Mouse (Mus musculus): ENCODE data around the gene Cacna1s. TPM values are rescaled to one million over a fixed set of nuclear protein-coding genes. Genes with fewer than 3 reads are reported as not detected.

The Cacna1s gene
- polyA plus RNA-seq, 1 experiment, result 3.4 TPM

DNA sequence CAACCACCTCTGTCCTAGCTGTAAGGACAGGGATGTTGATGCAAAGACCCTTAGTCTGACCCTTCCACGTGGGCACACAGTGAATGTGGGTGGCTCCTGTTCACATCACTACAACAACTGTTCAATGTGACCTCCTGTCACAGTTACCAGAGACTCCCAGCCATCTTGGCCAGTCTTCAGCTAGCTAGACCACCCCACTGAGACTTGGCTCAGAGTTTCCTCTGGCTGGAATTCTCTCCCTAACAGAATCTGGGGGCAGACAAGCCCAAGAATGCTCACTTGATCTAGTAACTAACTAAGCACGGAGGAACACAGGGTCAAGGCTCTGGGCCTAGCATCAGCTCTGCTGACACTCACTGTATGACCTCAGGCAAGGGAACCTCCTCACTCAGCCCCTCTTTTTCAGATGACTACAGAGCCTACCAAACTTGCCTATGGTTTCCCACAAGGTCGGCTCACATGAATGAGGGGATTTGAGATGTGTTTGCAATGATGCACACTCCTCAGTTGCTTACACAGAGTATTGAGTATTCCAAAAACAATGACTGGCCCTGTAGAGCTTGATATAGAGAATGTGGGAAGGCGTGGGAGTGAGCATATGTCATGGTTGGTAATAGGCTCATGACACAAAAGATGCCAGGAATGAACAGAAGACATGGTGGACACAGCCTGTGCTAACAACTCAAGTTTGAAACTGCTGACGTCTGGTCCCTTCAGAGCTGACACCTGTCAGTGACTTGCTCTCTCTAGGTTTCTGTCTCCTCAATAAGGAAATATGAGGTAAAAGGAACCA, 13.6 kb upstream of the Cacna1s start:
- no peak overlapping the region for H3K27ac ChIP-seq (ENCODE audit: insufficient read depth, low read depth, low read length)
- peaks cover 12% of the 10 kb centered on the region; the same call in 1 of the 2 replicates for H3K27me3 ChIP-seq (ENCODE audit: control insufficient read depth, insufficient read depth, low read length)
- no peaks in the 10 kb centered on the region for H3K4me1 ChIP-seq (ENCODE audit: control insufficient read depth, insufficient read depth, insufficient read length, low read length)
- no peaks in the 10 kb centered on the region for H3K36me3 ChIP-seq (ENCODE audit: control insufficient read depth, insufficient read depth, low read length)
- 69% methylated on average over 5 of the region's 5 CpGs for WGBS
- TF ChIP-seq POLR2A (IDR thresholded peaks at IDR 0.05; ENCODE audit: low read depth, low read length) (no peak), CTCF (IDR thresholded peaks at IDR 0.05; ENCODE audit: extremely low read depth, insufficient read length, insufficient replicate concordance, low read depth, low read length) (no peak)
- H3K4me3 ChIP-seq (ENCODE audit: low read depth, low read length), result no peak overlapping the region

DNA sequence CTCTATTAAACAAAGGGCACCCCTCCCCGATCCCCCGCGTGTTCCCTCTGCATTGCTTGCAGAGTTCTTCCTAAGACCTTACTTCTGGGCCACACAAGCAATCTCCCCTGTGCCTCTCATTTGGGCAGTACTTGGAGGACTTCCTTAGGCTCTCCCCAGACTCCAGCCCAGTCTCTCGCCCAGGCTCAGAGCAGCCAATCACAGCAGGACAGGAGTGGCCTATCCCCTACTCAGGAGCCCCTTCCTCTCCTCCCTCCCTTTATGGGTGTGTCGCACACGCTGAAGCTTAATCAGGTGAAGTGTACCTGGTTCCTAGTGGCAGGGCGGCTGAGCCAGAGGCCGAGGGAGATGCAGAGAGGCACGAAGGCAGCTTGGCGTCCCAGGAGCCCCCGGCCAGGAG, 12.1 kb upstream of the Cacna1s start:
- 14% methylated on average over 11 of the region's 11 CpGs for WGBS
- Histone ChIP-seq H3K4me1 (ENCODE audit: control insufficient read depth, insufficient read depth, insufficient read length, low read length) (no peaks in the 10 kb centered on the region), H3K4me3 (ENCODE audit: low read depth, low read length) (no peak overlapping the region), H3K36me3 (ENCODE audit: control insufficient read depth, insufficient read depth, low read length) (no peaks in the 10 kb centered on the region), H3K27me3 (ENCODE audit: control insufficient read depth, insufficient read depth, low read length) (peaks cover 12% of the 10 kb centered on the region; the same call in 1 of the 2 replicates), H3K27ac (ENCODE audit: insufficient read depth, low read depth, low read length) (no peak overlapping the region)
- no peak for TF ChIP-seq POLR2A (IDR thresholded peaks at IDR 0.05; ENCODE audit: low read depth, low read length)
- no peak for TF ChIP-seq CTCF (IDR thresholded peaks at IDR 0.05; ENCODE audit: extremely low read depth, insufficient read length, insufficient replicate concordance, low read depth, low read length)

DNA sequence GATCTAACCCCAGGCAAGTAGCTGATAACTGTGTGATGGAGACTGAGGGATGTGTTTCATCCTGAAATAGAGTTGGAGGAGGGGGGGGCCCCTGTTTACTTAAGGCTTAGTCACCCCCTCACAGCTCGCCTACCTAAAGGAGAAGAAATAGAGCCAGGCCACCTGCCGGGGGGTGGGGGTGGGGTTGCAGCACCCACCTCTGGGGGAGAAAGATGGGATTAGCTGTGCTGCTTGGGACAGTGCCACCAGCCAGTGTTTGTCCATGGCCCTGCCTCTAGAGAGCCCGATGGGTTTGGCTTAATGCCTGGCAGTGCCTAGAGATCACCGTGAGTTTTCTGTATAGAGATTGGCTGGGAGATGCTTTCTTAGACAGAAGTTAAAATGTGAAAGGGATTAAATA, 11.7 kb upstream of the Cacna1s start:
- 15% methylated on average over 4 of the region's 4 CpGs for WGBS
- TF ChIP-seq CTCF (IDR thresholded peaks at IDR 0.05; ENCODE audit: extremely low read depth, insufficient read length, insufficient replicate concordance, low read depth, low read length), result no peak
- TF ChIP-seq POLR2A (IDR thresholded peaks at IDR 0.05; ENCODE audit: low read depth, low read length), result no peak
- Histone ChIP-seq H3K27ac (ENCODE audit: insufficient read depth, low read depth, low read length) (no peak overlapping the region), H3K4me3 (ENCODE audit: low read depth, low read length) (no peak overlapping the region), H3K36me3 (ENCODE audit: control insufficient read depth, insufficient read depth, low read length) (no peaks in the 10 kb centered on the region), H3K27me3 (ENCODE audit: control insufficient read depth, insufficient read depth, low read length) (peaks cover 12% of the 10 kb centered on the region; the same call in 1 of the 2 replicates), H3K4me1 (ENCODE audit: control insufficient read depth, insufficient read depth, insufficient read length, low read length) (no peaks in the 10 kb centered on the region)

DNA sequence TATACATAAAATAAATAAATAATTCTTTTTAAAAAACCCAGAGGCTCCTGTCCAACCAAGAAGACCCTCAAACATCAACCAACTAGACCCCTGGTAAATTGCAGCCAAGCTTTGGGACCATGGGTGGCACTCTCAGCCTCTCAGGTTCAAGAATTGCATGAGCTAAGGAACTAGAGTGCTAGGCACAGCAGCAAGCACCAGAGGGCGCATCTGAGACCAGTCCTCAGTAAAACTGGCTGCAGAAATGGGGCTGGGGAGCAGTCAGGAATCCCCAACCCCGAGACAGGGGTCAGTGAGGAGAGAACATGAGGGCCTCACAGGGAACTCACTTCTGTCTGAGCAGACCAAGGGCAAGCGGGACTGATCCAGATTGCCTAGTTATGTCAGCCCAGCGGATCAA, 6.8 kb upstream of the Cacna1s start:
- H3K27ac ChIP-seq (ENCODE audit: insufficient read depth, low read depth, low read length), result no peak overlapping the region
- WGBS, result 18% methylated on average over 4 of the region's 4 CpGs
- no peaks in the 10 kb centered on the region for H3K36me3 ChIP-seq (ENCODE audit: control insufficient read depth, insufficient read depth, low read length)
- H3K4me1 ChIP-seq (ENCODE audit: control insufficient read depth, insufficient read depth, insufficient read length, low read length), result no peaks in the 10 kb centered on the region; the same call in 1 of the 2 replicates
- peaks cover 19% of the 10 kb centered on the region for H3K27me3 ChIP-seq (ENCODE audit: control insufficient read depth, insufficient read depth, low read length)
- H3K4me3 ChIP-seq (ENCODE audit: low read depth, low read length), result no peak overlapping the region
- TF ChIP-seq CTCF (IDR thresholded peaks at IDR 0.05; ENCODE audit: extremely low read depth, insufficient read length, insufficient replicate concordance, low read depth, low read length) (peak; percentile 86; the same call in 1 of the 2 replicates), POLR2A (IDR thresholded peaks at IDR 0.05; ENCODE audit: low read depth, low read length) (no peak)

DNA sequence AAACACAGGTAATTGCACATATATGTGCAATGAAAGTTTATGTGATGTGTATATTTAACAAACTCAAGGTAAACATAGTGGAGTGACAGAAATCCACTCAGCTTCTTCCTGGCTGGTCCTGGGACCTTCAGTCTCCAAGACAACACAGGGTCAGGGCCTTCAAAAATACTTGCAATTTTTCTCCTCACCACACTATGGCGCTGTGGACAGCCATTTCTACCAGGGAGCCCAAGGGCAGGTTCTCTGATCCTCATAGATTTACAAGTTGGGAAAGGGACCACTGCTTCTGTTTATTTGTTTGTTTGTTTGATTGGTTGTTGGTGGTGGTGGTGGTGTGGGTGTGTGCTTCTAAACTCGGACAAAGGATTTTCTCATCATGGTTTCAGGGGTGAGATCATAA, 5.1 kb upstream of the Cacna1s start:
- 11% methylated on average over 2 of the region's 2 CpGs for WGBS
- no peak overlapping the region for H3K27ac ChIP-seq (ENCODE audit: insufficient read depth, low read depth, low read length)
- no peaks in the 10 kb centered on the region; the same call in 1 of the 2 replicates for H3K4me1 ChIP-seq (ENCODE audit: control insufficient read depth, insufficient read depth, insufficient read length, low read length)
- peaks cover 18% of the 10 kb centered on the region for H3K27me3 ChIP-seq (ENCODE audit: control insufficient read depth, insufficient read depth, low read length)
- TF ChIP-seq POLR2A (IDR thresholded peaks at IDR 0.05; ENCODE audit: low read depth, low read length) (no peak), CTCF (IDR thresholded peaks at IDR 0.05; ENCODE audit: extremely low read depth, insufficient read length, insufficient replicate concordance, low read depth, low read length) (peak; percentile 30; the same call in 1 of the 2 replicates)
- H3K36me3 ChIP-seq (ENCODE audit: control insufficient read depth, insufficient read depth, low read length), result no peaks in the 10 kb centered on the region
- no peak overlapping the region for H3K4me3 ChIP-seq (ENCODE audit: low read depth, low read length)

DNA sequence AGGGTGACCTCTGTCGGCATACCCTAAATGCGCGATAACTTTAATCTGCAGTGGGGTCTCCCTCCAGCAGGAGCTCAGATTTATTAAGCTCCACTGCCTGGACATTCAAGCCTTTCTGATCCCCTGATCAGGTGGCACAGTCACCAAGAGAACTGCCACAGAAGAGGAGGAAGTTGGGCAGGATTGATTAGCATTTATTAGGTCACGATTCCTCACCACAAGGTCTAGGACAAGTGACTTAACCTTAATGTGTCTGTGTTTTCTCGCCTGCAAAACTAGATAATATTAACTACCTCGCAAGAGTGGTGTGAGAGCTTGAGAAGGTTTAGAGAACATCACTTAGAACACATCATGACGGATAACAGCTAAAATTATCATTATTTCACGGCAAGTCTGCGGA, 4.7 kb upstream of the Cacna1s start:
- Histone ChIP-seq H3K4me3 (ENCODE audit: low read depth, low read length) (no peak overlapping the region), H3K4me1 (ENCODE audit: control insufficient read depth, insufficient read depth, insufficient read length, low read length) (no peaks in the 10 kb centered on the region; the same call in 1 of the 2 replicates), H3K27ac (ENCODE audit: insufficient read depth, low read depth, low read length) (no peak overlapping the region), H3K36me3 (ENCODE audit: control insufficient read depth, insufficient read depth, low read length) (no peaks in the 10 kb centered on the region), H3K27me3 (ENCODE audit: control insufficient read depth, insufficient read depth, low read length) (peaks cover 18% of the 10 kb centered on the region)
- WGBS, result 68% methylated on average over 9 of the region's 9 CpGs
- TF ChIP-seq CTCF (IDR thresholded peaks at IDR 0.05; ENCODE audit: extremely low read depth, insufficient read length, insufficient replicate concordance, low read depth, low read length) (no peak), POLR2A (IDR thresholded peaks at IDR 0.05; ENCODE audit: low read depth, low read length) (no peak)

DNA sequence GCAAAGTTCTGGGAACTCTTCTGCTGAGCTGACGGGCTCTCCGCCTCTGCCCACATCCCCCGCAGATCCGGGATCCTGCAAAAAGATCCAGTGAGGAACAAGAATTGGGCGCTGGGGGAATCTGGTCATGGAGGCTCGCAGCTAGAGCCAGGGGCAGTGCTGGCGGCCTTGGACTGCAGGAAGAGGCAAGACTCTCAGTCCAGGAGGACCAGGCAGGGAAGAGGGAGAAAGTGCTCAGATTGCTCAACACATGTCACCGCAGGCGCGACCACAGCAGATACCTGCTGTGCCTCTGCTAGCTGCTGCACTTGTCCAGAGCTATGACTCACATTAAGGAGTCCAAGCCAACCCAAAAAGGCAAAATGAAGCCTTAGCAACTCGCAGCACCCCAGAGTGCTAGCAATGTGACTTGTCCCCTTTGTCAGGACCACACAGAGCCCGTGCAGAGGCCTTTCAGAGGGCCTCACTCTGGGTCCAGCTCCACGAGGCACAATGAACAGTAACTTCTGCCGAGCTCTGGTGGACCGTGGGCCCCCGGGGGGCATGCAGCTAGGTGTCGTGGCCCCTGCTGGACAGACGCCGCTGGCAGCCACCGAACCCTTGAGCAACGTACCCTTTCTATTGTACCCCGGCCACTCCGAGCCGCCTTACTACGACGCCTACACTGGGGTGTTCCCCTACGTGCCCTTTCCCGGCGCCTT, 2.1 kb upstream of the Cacna1s start, which contains the start of gene Ascl5:
Gene Ascl5 (plus strand): TSS at position 493 of the 701 bp plus-strand sequence.
- Histone ChIP-seq H3K27me3 (ENCODE audit: control insufficient read depth, insufficient read depth, low read length) (peaks cover 18% of the 10 kb centered on the region), H3K27ac (ENCODE audit: insufficient read depth, low read depth, low read length) (no peak within 1 kb of the TSS), H3K4me3 (ENCODE audit: low read depth, low read length) (peak within 1 kb of the TSS; percentile 17), H3K4me1 (ENCODE audit: control insufficient read depth, insufficient read depth, insufficient read length, low read length) (no peaks in the 10 kb centered on the region; the same call in 1 of the 2 replicates), H3K36me3 (ENCODE audit: control insufficient read depth, insufficient read depth, low read length) (no peaks in the 10 kb centered on the region)
- no peak for TF ChIP-seq POLR2A (IDR thresholded peaks at IDR 0.05; ENCODE audit: low read depth, low read length)
- no peak for TF ChIP-seq CTCF (IDR thresholded peaks at IDR 0.05; ENCODE audit: extremely low read depth, insufficient read length, insufficient replicate concordance, low read depth, low read length)
- WGBS, result 26% methylated on average over 29 of the region's 29 CpGs

Data from small intestine, adult 2 months (tissue).